In the genomic region with DNA sequence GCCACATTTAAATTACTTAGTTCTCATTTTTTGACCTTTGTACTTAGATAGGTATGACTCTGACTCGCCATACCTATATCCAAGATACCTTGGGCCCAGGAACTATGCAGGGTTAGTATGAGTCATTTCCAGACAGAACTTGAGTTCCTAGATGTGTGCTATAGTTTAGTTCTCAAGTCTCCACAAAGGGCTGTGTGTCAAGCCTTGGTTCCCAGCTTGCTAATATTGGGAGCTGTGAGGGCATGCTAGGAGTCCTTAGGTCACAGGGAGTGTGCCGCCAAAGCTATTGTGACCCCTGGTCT, we compare ENCODE assay signal across 25 mouse cellular contexts. TPM values are rescaled to one million over a fixed set of nuclear protein-coding genes. Genes with fewer than 3 reads are reported as not detected.
DNase-seq lines count a peak whose midpoint lies in the region; ATAC-seq and TF ChIP-seq lines count a peak whose summit lies in the region.
"Had no signal": no experiment of that assay in that cellular context is flagged by ENCODE, and none has a peak within 500 bp of the region (broad histone marks: within the 10 kb centered on the region; RNA-seq: fewer than 3 reads in every experiment).

No protein-coding gene starts in this region.

- no peak for DNase-seq in kidney, postnatal 4 days
- no peak for DNase-seq in liver, embryonic 14.5 days (ENCODE audit: low read depth in 3 of 3, low spot score in 3 of 3)
- no peak for DNase-seq in forebrain, embryonic 14.5 days (ENCODE audit: low spot score)
- DNase-seq in left cerebral cortex, postnatal 10 days (ENCODE audit: extremely low spot score in 1 of 2, low spot score in 2 of 2) = no peak
- DNase-seq: adrenal gland, adult 2 months; cerebellum, adult 11 months; cerebellum, adult 9-11 months; heart, adult 11 months; heart, postnatal 14 days; lung, adult 2 months; lung, postnatal 36 days; spleen, adult 18-20 months; thymus, adult 2 months had no signal

- peaks cover 43% of the 10 kb centered on the region for H3K4me1 ChIP-seq in kidney, embryonic 15.5 days
- H3K4me1 ChIP-seq in intestine, embryonic 15.5 days (replicated peaks) = peaks cover 19% of the 10 kb centered on the region; the same call in 1 of the 2 replicates
- peaks cover 78 to 82% of the 10 kb centered on the region in 2 experiments for H3K4me1 ChIP-seq in liver, embryonic 14.5 days (replicated peaks; ENCODE audit: control insufficient read depth in 2 of 2, insufficient read depth in 2 of 2, low read length in 1 of 2)
- peaks cover 11% of the 10 kb centered on the region; the same call in 1 of the 2 replicates for H3K4me1 ChIP-seq in stomach, embryonic 16.5 days (ENCODE audit: control insufficient read depth, insufficient read depth, low read length)
- no peaks in the 10 kb centered on the region for H3K4me1 ChIP-seq in forebrain, embryonic 14.5 days (ENCODE audit: control insufficient read depth, insufficient read depth, low read length)
- H3K4me1 ChIP-seq: embryonic facial prominence, embryonic 15.5 days had no signal

- ATAC-seq in kidney, embryonic 15.5 days (replicated peaks; ENCODE audit: low FRiP score) = no peak
- peak; percentile 44; the same call in 1 of the 2 replicates for ATAC-seq in intestine, embryonic 15.5 days
- ATAC-seq in liver, embryonic 14.5 days (ENCODE audit: insufficient read depth) = no peak
- ATAC-seq in stomach, embryonic 16.5 days (ENCODE audit: insufficient read depth, low FRiP score) = peak; percentile 45; the same call in 1 of the 2 replicates
- no peak for ATAC-seq in forebrain, embryonic 14.5 days
- ATAC-seq: forebrain, embryonic 15.5 days; midbrain, embryonic 13.5 days had no signal

- H3K4me3 ChIP-seq in kidney, embryonic 15.5 days (replicated peaks) = no peak overlapping the region
- H3K4me3 ChIP-seq in intestine, embryonic 15.5 days (replicated peaks) = no peak overlapping the region
- H3K4me3 ChIP-seq in liver, embryonic 14.5 days (ENCODE audit: insufficient read depth in 1 of 2, low read depth in 2 of 2, low read length in 2 of 2) = no peak overlapping the region
- no peak overlapping the region for H3K4me3 ChIP-seq in stomach, embryonic 16.5 days (replicated peaks; ENCODE audit: low read length)
- H3K4me3 ChIP-seq in forebrain, embryonic 14.5 days (ENCODE audit: low read depth, low read length) = no peak overlapping the region
- H3K4me3 ChIP-seq: embryonic facial prominence, embryonic 15.5 days; forebrain, embryonic 15.5 days; heart, embryonic 13.5 days; hindbrain, embryonic 12.5 days; layer of hippocampus, adult 2 months; megakaryocyte, embryonic 14.5 days; midbrain, embryonic 13.5 days had no signal

- intact Hi-C loops in left cerebral cortex, postnatal 10 days (cut with DNase I) = no loop called here

- no peak overlapping the region for H3K4me2 ChIP-seq in kidney, embryonic 15.5 days
- no peak overlapping the region for H3K4me2 ChIP-seq in intestine, embryonic 15.5 days (replicated peaks)
- no peak overlapping the region for H3K4me2 ChIP-seq in liver, embryonic 14.5 days (ENCODE audit: low read depth)
- H3K4me2 ChIP-seq in stomach, embryonic 16.5 days (ENCODE audit: low read depth, low read length) = no peak overlapping the region
- no peak overlapping the region for H3K4me2 ChIP-seq in forebrain, embryonic 14.5 days (ENCODE audit: low read length)
- H3K4me2 ChIP-seq: embryonic facial prominence, embryonic 15.5 days; forebrain, embryonic 15.5 days; heart, embryonic 13.5 days; hindbrain, embryonic 12.5 days; midbrain, embryonic 13.5 days had no signal

- H3K9me3 ChIP-seq in kidney, embryonic 15.5 days (replicated peaks) = no peaks in the 10 kb centered on the region
- H3K9me3 ChIP-seq in intestine, embryonic 15.5 days = no peaks in the 10 kb centered on the region
- no peaks in the 10 kb centered on the region for H3K9me3 ChIP-seq in liver, embryonic 14.5 days (ENCODE audit: control insufficient read depth, low read length)
- H3K9me3 ChIP-seq in stomach, embryonic 16.5 days (replicated peaks; ENCODE audit: control insufficient read depth, low read length) = no peaks in the 10 kb centered on the region
- no peaks in the 10 kb centered on the region for H3K9me3 ChIP-seq in forebrain, embryonic 14.5 days (replicated peaks; ENCODE audit: control insufficient read depth, low read length)
- H3K9me3 ChIP-seq: embryonic facial prominence, embryonic 15.5 days; forebrain, embryonic 15.5 days; G1E; heart, embryonic 13.5 days; hindbrain, embryonic 12.5 days; megakaryocyte, embryonic 14.5 days; midbrain, embryonic 13.5 days had no signal

- 61% methylated on average over 2 of the region's 2 CpGs for WGBS in kidney, embryonic 15.5 days
- 68% methylated on average over 2 of the region's 2 CpGs for WGBS in intestine, embryonic 15.5 days
- 76% methylated on average over 2 of the region's 2 CpGs for WGBS in liver, embryonic 14.5 days (ENCODE audit: insufficient replicate concordance)
- 60% methylated on average over 2 of the region's 2 CpGs for WGBS in stomach, embryonic 16.5 days
- WGBS in forebrain, embryonic 14.5 days = 94% methylated on average over 2 of the region's 2 CpGs

- H3K36me3 ChIP-seq in kidney, embryonic 15.5 days = no peaks in the 10 kb centered on the region
- H3K36me3 ChIP-seq in intestine, embryonic 15.5 days = no peaks in the 10 kb centered on the region
- no peaks in the 10 kb centered on the region for H3K36me3 ChIP-seq in liver, embryonic 14.5 days (replicated peaks; ENCODE audit: control insufficient read depth, insufficient read depth, low read depth)
- H3K36me3 ChIP-seq in stomach, embryonic 16.5 days (ENCODE audit: control insufficient read depth, insufficient read depth, low read length) = no peaks in the 10 kb centered on the region
- no peaks in the 10 kb centered on the region for H3K36me3 ChIP-seq in forebrain, embryonic 14.5 days (ENCODE audit: control insufficient read depth, insufficient read depth, low read length)
- H3K36me3 ChIP-seq: embryonic facial prominence, embryonic 15.5 days; forebrain, embryonic 15.5 days; G1E; heart, embryonic 13.5 days; hindbrain, embryonic 12.5 days; midbrain, embryonic 13.5 days had no signal

- no peak for TF ChIP-seq EP300 in liver, embryonic 14.5 days (IDR thresholded peaks at IDR 0.05; ENCODE audit: low read depth)

- no peak overlapping the region for H3K9ac ChIP-seq in kidney, embryonic 15.5 days
- no peak overlapping the region for H3K9ac ChIP-seq in intestine, embryonic 15.5 days
- H3K9ac ChIP-seq in liver, embryonic 14.5 days (replicated peaks) = peak overlapping the region; percentile 28; the same call in 1 of the 2 replicates
- no peak overlapping the region for H3K9ac ChIP-seq in stomach, embryonic 16.5 days (ENCODE audit: low read length)
- no peak overlapping the region for H3K9ac ChIP-seq in forebrain, embryonic 14.5 days (ENCODE audit: low read length)
- H3K9ac ChIP-seq: embryonic facial prominence, embryonic 15.5 days; forebrain, embryonic 15.5 days; heart, embryonic 13.5 days; hindbrain, embryonic 12.5 days; midbrain, embryonic 13.5 days had no signal

- no peak for TF ChIP-seq CTCF in liver, embryonic 14.5 days (IDR thresholded peaks at IDR 0.05; ENCODE audit: low read depth)

- peak overlapping the region; percentile 84 for H3K27ac ChIP-seq in kidney, embryonic 15.5 days
- peak overlapping the region; percentile 49; the same call in 1 of the 2 replicates for H3K27ac ChIP-seq in intestine, embryonic 15.5 days
- H3K27ac ChIP-seq in liver, embryonic 14.5 days = peak overlapping the region; percentile 16
- H3K27ac ChIP-seq in stomach, embryonic 16.5 days (ENCODE audit: low read length) = no peak overlapping the region
- H3K27ac ChIP-seq in forebrain, embryonic 14.5 days (ENCODE audit: low read depth, low read length) = no peak overlapping the region
- H3K27ac ChIP-seq: forebrain, embryonic 15.5 days; hindbrain, embryonic 12.5 days; layer of hippocampus, adult 2 months; midbrain, embryonic 13.5 days had no signal

- H3K27me3 ChIP-seq in kidney, embryonic 15.5 days = no peaks in the 10 kb centered on the region
- no peaks in the 10 kb centered on the region for H3K27me3 ChIP-seq in intestine, embryonic 15.5 days (replicated peaks)
- H3K27me3 ChIP-seq in liver, embryonic 14.5 days (ENCODE audit: control insufficient read depth, insufficient read depth, low read length) = no peaks in the 10 kb centered on the region
- H3K27me3 ChIP-seq in stomach, embryonic 16.5 days (ENCODE audit: control insufficient read depth, insufficient read depth, low read length) = no peaks in the 10 kb centered on the region
- no peaks in the 10 kb centered on the region for H3K27me3 ChIP-seq in forebrain, embryonic 14.5 days (replicated peaks; ENCODE audit: control insufficient read depth, insufficient read depth, low read length)
- H3K27me3 ChIP-seq: embryonic facial prominence, embryonic 15.5 days; forebrain, embryonic 15.5 days; heart, embryonic 13.5 days; hindbrain, embryonic 12.5 days; megakaryocyte, embryonic 14.5 days; midbrain, embryonic 13.5 days; Patski had no signal

RNA-seq across cellular contexts. Expression of a gene that starts 43.3 kb away (rescaled TPM):
- 3.6 and 3.9 TPM in 2 replicates for polyA plus RNA-seq in kidney, embryonic 15.5 days (2015; fragmentation: Nextera tagmentation; extraction: Ambion mirVana)
- 4.2 and 4.3 TPM in 2 replicates for polyA plus RNA-seq in intestine, embryonic 15.5 days (2015; fragmentation: Nextera tagmentation; extraction: Ambion mirVana)
- polyA plus RNA-seq in liver, embryonic 14.5 days (2012; rRNA removed) = 21.5 and 25.1 TPM in 2 replicates
- polyA plus RNA-seq in liver, embryonic 14.5 days (2014; fragmentation: Nextera tagmentation; extraction: Ambion mirVana) = 28.7 and 29.4 TPM in 2 replicates
- 5.3 and 5.8 TPM in 2 replicates for polyA plus RNA-seq in stomach, embryonic 16.5 days (2015; fragmentation: Nextera tagmentation; extraction: Ambion mirVana)
- polyA plus RNA-seq in forebrain, embryonic 14.5 days (2014; fragmentation: Nextera tagmentation; extraction: Ambion mirVana) = 18.5 and 23.9 TPM in 2 replicates
- 100 to 1,000 TPM; 157 to 163 TPM for total RNA-seq in left cerebral cortex, postnatal 10 days (2021)

Comparison
In these comparisons a context has a peak if more than half of its experiments do, and no peak if none do; other contexts are left out.
1. ATAC-seq: peak in intestine, embryonic 15.5 days (single experiment) and stomach, embryonic 16.5 days (single experiment); none in kidney, embryonic 15.5 days (single experiment), liver, embryonic 14.5 days (single experiment) and forebrain, embryonic 14.5 days (single experiment).
2. H3K27ac ChIP-seq: peak in kidney, embryonic 15.5 days (single experiment), intestine, embryonic 15.5 days (single experiment) and liver, embryonic 14.5 days (single experiment); none in stomach, embryonic 16.5 days (single experiment) and forebrain, embryonic 14.5 days (single experiment).